In the genomic region with DNA sequence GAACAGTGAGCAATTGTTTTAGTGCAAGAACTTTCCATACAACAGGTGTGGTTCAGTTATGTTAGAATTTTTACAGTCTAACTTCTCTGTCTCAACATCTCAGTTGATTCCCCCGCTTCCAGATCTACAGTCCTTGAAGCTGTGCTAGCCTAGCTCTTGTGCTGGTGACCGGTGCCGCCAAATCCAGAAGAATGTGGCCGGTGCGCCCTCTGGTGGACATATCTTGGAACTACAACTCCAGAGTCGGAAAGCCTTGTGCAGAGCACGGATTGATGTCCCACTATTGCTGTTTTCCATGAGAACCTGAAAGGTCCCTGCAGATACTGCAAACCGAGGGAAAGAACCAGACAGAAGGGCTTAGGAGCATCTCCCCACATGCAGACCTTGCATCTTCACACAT, we compare ENCODE assay signal across 9 mouse cellular contexts. TPM values are rescaled to one million over a fixed set of nuclear protein-coding genes. Genes with fewer than 3 reads are reported as not detected.
A peak's percentile ranks its signal among the peaks of the same experiment; 100 is the strongest.
DNase-seq lines count a peak whose midpoint lies in the region; ATAC-seq lines count a peak whose summit lies in the region.
"Had no signal": no experiment of that assay in that cellular context is flagged by ENCODE, and none has a peak within 500 bp of the region (broad histone marks: within the 10 kb centered on the region; RNA-seq: fewer than 3 reads in every experiment).

No protein-coding gene starts in this region.

- H3K4me1 ChIP-seq in hindbrain, embryonic 16.5 days (ENCODE audit: control insufficient read depth, insufficient read depth, low read depth, low read length), result peaks cover 14% of the 10 kb centered on the region
- peaks cover 19% of the 10 kb centered on the region for H3K4me1 ChIP-seq in midbrain, embryonic 10.5 days

- H3K9ac ChIP-seq in hindbrain, embryonic 16.5 days (ENCODE audit: low read depth, low read length), result no peak overlapping the region

- no peak overlapping the region for H3K4me2 ChIP-seq in hindbrain, embryonic 16.5 days (ENCODE audit: low read length)

- H3K27ac ChIP-seq in hindbrain, embryonic 16.5 days (ENCODE audit: low read depth, low read length), result no peak overlapping the region
- H3K27ac ChIP-seq in midbrain, embryonic 10.5 days (replicated peaks), result no peak overlapping the region

- H3K36me3 ChIP-seq in hindbrain, embryonic 16.5 days (ENCODE audit: control insufficient read depth, insufficient read depth, low read length), result no peaks in the 10 kb centered on the region
- no peaks in the 10 kb centered on the region for H3K36me3 ChIP-seq in midbrain, embryonic 10.5 days

- WGBS in hindbrain, embryonic 16.5 days, result 4% methylated on average over 8 of the region's 8 CpGs
- whole genome bisulfite sequencing in midbrain, embryonic 10.5 days, result 6% methylated on average over 8 of the region's 8 CpGs

- H3K9me3 ChIP-seq in hindbrain, embryonic 16.5 days (ENCODE audit: control insufficient read depth, low read length), result no peaks in the 10 kb centered on the region
- no peaks in the 10 kb centered on the region for H3K9me3 ChIP-seq in midbrain, embryonic 10.5 days (replicated peaks)
- H3K9me3 ChIP-seq: megakaryocyte, embryonic 14.5 days had no signal

- peak; percentile 67; the same call in 1 of the 2 replicates for ATAC-seq in hindbrain, embryonic 16.5 days

- DNase-seq in ZHBTc4 (ENCODE audit: low read depth, low spot score), result peak; percentile 90
- DNase-seq in cerebellum, adult 9-11 months, result peak; percentile 95
- peak; percentile 85 to 98 for DNase-seq in frontal cortex, postnatal 14 days (ENCODE audit: low spot score in 2 of 2)
- DNase-seq in left cerebral cortex, adult 18-20 months (ENCODE audit: low spot score in 2 of 2), result peak; percentile 98 to 99
- DNase-seq in midbrain, embryonic 10.5 days (ENCODE audit: low spot score), result peak; percentile 87
- peak; percentile 94 for DNase-seq in right cerebral cortex, postnatal 4 days
- DNase-seq in urinary bladder, postnatal 4 days (ENCODE audit: low spot score in 2 of 2), result peak; percentile 81 to 90

- no peak overlapping the region for H3K4me3 ChIP-seq in hindbrain, embryonic 16.5 days (ENCODE audit: low read length)
- no peak overlapping the region for H3K4me3 ChIP-seq in midbrain, embryonic 10.5 days
- H3K4me3 ChIP-seq: megakaryocyte, embryonic 14.5 days had no signal

- H3K27me3 ChIP-seq in hindbrain, embryonic 16.5 days (replicated peaks; ENCODE audit: control insufficient read depth, insufficient read depth, low read length), result no peaks in the 10 kb centered on the region
- no peaks in the 10 kb centered on the region for H3K27me3 ChIP-seq in midbrain, embryonic 10.5 days (ENCODE audit: low read depth, poor library complexity, severe bottlenecking)

RNA-seq across cellular contexts. Expression of a gene that starts 13.0 kb away (rescaled TPM):
- 37.5 and 46.2 TPM in 2 replicates for polyA plus RNA-seq in hindbrain, embryonic 16.5 days (2015; fragmentation: Nextera tagmentation; extraction: Ambion mirVana)
- total RNA-seq in left cerebral cortex, adult 18-20 months (2021), result 100 to 1,000 TPM; 162 to 174 TPM
- polyA plus RNA-seq in midbrain, embryonic 10.5 days (2016; fragmentation: Nextera tagmentation; extraction: Ambion mirVana), result 12.8 and 16.2 TPM in 2 replicates
